Mouse (Mus musculus) thymus, postnatal 25 days (tissue): Measurements from ENCODE around the gene Luc7l.
A peak's percentile ranks its signal among the peaks of the same experiment; 100 is the strongest.

Experiments used
- DNase-seq: peaks from one replicate; pipeline ENCODE4 v3.0.0; 2022

Gene Luc7l

GRCm38 (mm10) chr17:26252539-26253251 lies at the start of gene Luc7l:
Gene Luc7l (plus strand): TSS chr17:26252896.
- peak; percentile 92 for DNase-seq

DNA sequence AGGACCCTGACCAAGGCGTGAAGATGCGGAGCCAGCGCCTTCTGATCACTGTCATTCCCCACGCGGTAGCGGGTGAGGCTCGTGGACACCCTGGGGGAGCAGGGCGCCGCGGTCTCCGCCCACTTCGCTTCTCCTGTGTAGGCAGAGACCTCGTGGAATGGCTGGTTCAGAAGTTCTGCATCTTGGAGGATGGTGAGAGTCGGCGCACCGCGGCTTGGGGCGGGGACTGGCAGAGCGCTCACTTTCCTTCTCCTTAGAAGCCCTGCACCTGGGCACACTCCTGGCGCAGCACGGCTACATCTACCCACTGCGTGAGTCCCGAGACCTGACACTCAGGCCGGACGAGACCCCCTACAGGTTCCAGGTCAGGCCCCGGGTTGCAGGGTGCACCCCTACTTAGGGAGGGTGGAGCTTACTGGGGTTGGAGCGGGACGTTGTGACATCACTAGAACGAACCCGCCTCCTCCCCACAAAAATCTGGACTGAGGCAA lies 49.3 kb upstream of the Luc7l start:
- peak; percentile 25 for DNase-seq

- no peak for DNase-seq
These were observed 47.9 kb upstream of the Luc7l start for GRCm38 (mm10) chr17:26204766-26205165.

DNA sequence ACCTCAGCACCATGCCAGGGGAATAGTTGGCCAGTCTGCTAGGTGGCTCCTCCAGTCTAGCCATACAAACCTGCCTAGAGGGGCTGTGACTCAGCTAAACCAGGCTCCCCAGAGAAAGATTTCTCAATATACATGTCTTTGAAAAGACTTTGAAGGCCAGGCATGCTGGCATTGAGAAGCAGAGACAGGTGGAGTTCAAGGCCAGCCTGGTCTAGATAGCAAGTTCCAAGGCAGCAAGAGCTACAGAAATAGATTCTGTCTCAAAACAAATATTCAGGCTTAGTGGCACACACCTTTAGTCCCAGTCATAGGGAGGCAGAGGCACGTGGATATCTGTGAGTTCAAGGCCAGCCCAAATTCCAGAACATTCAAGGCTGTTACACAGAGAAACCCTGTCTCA lies 46.3 kb upstream of the Luc7l start:
- no peak for DNase-seq

DNA sequence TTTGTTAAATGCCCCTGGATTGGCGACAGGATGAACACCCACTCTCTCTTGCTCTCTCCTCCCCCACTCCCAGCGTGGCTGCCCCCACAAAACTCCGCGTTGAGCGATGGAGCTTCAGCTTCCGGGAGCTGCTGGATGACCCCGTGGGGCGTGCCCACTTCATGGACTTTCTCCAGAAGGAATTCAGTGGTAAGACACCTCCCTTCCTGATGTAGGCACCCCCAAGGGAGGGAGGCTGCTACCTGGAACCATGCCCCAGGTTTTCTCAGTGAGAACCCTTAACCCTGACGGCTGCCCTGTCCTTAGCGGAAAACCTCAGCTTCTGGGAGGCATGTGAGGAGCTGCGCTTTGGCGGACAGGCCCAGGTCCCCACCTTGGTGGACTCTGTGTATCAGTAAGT lies 45.0 kb upstream of the Luc7l start, which contains the start of gene Arhgdig:
Gene Arhgdig (minus strand): TSS at position 101 of the 400 bp plus-strand sequence.
- DNase-seq = no peak

DNA sequence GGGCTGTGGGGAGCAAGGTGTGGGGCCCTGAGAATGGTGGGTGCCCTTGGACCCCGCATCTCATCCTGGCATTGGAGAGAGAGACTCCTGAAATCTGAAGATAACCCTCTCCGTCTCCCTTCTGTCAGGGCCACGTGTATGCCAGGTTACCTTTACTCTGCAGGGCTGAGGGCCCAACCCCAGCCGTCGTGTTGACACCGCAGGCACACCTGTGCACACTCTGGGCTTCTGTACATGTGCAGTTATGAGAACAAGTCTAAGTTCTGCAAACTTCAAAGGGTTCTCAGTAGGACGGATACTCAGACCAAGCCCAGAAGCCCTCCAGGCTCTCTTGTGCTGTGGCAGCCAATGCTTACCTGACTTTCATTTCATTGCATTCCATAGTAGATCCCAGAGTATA lies 40.5 kb upstream of the Luc7l start:
- no peak for DNase-seq

- no peak for DNase-seq
These were observed 40.0 kb upstream of the Luc7l start for GRCm38 (mm10) chr17:26212681-26213080.

DNA sequence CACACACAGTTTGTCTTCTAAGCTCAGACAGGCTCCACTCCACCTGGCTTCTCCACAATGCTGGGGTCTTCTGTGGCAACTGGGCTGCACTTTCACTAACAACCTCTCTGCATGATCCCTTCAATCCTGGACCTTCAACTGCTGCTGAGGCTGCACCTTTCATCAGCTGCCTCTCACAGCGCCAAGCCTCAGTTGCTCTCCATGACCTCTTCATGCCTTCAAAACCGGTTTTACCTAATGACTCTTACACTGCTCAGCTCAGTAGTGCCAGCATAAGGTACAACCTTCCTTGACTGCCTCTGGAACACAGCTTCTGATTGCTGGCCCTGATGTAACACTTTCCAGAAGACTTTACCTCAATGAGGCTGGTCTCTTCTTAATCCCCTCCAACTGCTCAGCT lies 31.2 kb upstream of the Luc7l start:
- DNase-seq = no peak

GRCm38 (mm10) chr17:26225150-26225549 lies 27.5 kb upstream of the Luc7l start:
- no peak for DNase-seq

GRCm38 (mm10) chr17:26229776-26230175 lies 22.9 kb upstream of the Luc7l start:
- DNase-seq = no peak

- DNase-seq = no peak
These were observed 21.5 kb upstream of the Luc7l start for GRCm38 (mm10) chr17:26231156-26231555.

- DNase-seq = peak; percentile 33
These were observed 19.8 kb upstream of the Luc7l start for GRCm38 (mm10) chr17:26232863-26233262.

- no peak for DNase-seq
These were observed 18.3 kb upstream of the Luc7l start for GRCm38 (mm10) chr17:26234386-26234785.

DNA sequence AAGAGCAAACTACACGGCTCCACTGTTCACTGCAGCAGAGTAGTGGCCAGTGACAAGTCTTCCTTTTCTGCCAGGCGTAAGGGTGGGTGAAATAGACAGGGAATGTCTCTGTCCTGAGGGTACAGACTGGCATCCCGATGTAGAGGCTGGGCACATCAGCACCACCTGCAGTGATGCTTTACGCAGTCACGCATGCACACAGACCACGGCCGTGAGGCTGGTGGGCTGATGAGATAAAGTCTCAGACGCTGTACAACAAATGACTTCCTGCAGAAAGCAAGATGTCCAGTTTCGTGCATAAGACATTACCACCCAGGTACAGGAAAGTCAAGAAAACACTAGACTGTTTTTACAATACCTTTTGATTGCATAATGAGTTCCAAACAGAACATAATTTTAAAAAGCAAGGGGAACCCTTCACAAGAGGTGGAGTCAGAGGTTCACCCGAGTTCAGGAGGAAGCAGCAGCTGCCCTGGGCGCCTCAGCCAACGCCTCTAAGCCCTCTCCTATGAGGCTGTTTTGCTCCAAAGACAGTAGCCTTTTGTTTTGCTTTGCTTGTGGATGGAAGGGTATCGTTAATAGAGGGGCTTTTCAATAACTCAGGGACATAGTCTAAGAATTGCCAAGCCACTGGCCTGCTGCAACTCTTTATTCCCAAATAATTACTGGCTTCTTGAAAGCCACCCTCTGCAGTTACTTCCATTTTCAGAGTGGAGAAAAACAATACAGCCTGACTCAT lies 17.4 kb upstream of the Luc7l start:
- no peak for DNase-seq

DNA sequence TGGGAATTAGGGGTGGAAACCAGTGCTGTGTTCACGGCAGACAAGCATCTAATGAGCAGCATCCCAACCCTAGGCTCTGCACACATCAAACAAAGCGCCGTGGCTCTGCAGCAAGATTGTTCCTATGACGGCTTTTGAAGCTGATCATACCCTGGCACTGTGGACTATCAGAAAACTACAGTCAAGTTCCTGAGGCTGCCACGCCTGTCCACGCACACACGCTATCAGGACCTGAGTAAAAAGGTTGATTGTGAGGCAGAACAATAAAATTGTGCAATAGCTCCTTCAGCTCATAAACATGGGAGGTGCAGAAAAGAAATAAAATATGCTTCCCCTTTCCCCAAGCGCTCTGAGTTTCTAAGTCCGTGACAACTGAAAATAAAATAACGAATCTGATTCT lies 15.0 kb upstream of the Luc7l start:
- no peak for DNase-seq

- DNase-seq = no peak
These were observed 13.1 kb upstream of the Luc7l start for GRCm38 (mm10) chr17:26239551-26239950.

GRCm38 (mm10) chr17:26240120-26240790 lies 12.4 kb upstream of the Luc7l start:
- DNase-seq = no peak

- no peak for DNase-seq
These were observed 11.7 kb upstream of the Luc7l start for GRCm38 (mm10) chr17:26240990-26241389.

DNA sequence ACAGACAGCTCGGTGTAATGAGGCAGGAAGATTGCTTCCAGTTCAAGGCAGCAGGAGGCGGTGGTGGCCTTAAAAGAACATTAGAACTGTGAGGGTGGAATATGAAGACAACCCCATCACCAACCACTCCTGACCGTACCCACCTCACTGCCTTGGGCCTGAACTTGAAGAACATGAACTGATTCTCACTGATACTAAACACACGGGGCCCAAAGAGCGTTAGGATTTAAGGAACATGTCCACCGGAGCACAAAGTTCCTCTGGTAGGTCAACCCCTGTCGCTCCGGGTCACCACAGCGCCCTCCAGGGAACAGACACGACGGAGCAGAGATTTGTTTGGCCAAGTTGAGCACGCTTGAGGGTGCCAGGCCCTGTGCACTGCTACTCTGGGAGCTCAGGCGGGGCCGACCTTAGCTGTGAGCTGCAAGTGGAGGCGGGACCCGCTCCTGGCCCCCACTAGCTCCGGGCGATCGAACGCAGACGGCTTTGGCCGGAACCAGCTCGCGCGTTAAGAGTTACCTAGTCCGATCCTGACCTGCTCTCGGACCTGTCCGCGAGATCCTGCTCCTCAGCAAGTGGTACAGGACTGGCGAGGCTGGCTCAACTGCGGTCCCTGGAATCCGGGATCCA lies 9.1 kb upstream of the Luc7l start:
- peak; percentile 57 for DNase-seq

- DNase-seq = peak; percentile 88
These were observed 8.4 kb upstream of the Luc7l start, which contains the start of gene Fam234a for GRCm38 (mm10) chr17:26244101-26244841. Gene Fam234a (minus strand): TSS chr17:26244242.

- DNase-seq = no peak
These were observed 684 bp upstream of the Luc7l start for GRCm38 (mm10) chr17:26251886-26252538.

DNA sequence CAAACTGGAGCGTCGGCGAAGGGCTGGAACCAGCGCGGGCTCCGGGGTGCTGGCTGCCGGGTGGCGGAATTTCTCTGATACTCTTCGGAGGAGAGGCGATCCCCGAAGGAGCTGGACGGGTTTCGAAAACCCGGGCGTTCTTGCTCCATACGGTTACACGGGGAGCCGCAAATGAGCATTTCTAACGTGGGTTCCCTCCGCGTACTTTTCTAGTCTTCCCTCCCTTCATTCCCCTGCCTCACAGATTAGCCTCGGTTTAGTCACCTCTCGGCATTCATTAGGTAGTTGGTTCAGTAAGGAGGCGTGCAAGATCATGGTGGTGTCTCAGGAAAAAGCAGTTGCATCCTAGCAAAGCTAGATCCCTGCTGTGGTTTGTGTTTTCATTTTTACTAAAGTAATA lies 703 bp downstream of the Luc7l start:
- no peak for DNase-seq
